Mouse (Mus musculus): ENCODE measurements around the gene Pappa.

GRCm38 (mm10) chr4:65399457-65399856 lies 275.5 kb downstream of the Pappa start:
- TF ChIP-seq POLR2A (IDR thresholded peaks at IDR 0.05; ENCODE audit: control insufficient read depth, low read depth, low read length) = no peak
- no peak for TF ChIP-seq CTCF (IDR thresholded peaks at IDR 0.05; ENCODE audit: control insufficient read depth, insufficient read depth, insufficient replicate concordance, low read depth, low read length)
